Mouse (Mus musculus): ENCODE results near the gene BC037034.

DNA sequence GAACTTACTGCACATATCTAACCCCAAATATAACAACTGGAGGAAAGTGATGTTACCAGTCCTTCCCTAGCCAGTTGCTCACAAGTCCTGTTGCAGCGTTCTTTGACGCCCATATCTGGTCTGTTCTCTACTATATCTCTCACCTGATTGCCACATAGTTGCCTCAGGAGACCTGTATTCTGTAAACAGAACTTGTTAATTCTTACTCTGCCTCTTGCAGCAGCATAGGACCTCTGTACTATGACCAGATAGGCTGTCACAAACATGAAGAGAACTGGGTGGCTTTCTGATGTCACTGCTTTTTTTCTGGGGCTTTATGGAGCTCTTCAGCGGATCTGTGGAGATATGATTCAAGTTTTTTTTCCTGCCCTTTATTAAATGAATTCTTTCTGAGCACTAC is 49.0 kb upstream of the BC037034 start:
- no peak for TF ChIP-seq CTCF (conservative IDR thresholded peaks at IDR 0.05; ENCODE audit: low read length)
- no peak for TF ChIP-seq NANOG (IDR thresholded peaks at IDR 0.05; ENCODE audit: borderline replicate concordance, low read length)
